Mouse (Mus musculus) embryo, embryonic 11.5 days (tissue): Measurements from ENCODE around the gene Gm8369.
"Not testable (repeated sequence)": the region's sequence is repeated elsewhere in the genome, so short reads cannot be mapped to it uniquely, and the experiment has no call there.

Source experiments
- DNase-seq: peaks from one replicate; pipeline ENCODE4 v3.0.0-alpha.2; 2012; ENCODE audit warnings: low read depth, low spot score

The Gm8369 gene

GRCm38 (mm10) chr19:11513458-11513857, 27.7 kb downstream of the Gm8369 start:
- DNase-seq, result no peak

DNA sequence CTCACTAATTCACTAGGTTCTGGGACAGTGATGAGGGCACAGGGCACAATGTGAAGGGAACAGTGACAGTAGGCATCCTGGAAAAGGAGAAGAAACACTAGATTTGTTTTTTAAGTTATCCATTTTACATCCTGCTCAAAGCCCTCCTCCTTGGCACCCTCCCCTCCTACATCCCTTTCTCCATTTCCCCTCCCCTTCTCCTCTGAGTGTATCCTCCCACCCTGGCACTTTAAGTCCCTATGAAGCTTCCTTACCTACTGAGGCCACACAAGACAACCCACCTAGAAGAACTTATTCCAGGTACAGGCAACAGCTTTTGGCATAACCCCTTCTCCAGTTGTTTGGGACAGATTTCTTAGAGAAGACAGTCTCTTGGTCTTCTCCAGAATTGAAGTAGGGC, 30.5 kb downstream of the Gm8369 start, which contains the start of gene Ms4a6b:
Gene Ms4a6b, plus strand, starts transcription at position 267 of the 400 bp plus-strand sequence.
- no peak for DNase-seq

DNA sequence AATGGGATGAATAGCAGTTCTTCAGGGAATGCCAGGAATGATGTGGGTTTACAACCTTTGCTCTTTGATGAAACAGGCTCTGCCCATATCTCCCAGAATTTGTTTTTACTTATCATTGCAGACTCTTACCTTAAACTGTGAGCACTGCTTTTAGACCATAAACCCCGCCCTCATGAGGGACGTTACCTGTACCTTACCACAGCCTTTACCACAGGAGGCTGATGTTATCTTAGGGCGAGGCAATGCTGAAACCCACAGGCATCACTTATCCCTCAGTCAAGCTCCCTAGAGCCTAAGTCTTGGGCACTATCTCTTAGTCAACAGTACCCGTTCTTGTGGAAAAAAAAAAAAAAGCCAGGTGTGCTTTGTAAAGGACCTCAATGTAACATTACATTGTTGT, 31.1 kb downstream of the Gm8369 start:
- DNase-seq, result no peak

DNA sequence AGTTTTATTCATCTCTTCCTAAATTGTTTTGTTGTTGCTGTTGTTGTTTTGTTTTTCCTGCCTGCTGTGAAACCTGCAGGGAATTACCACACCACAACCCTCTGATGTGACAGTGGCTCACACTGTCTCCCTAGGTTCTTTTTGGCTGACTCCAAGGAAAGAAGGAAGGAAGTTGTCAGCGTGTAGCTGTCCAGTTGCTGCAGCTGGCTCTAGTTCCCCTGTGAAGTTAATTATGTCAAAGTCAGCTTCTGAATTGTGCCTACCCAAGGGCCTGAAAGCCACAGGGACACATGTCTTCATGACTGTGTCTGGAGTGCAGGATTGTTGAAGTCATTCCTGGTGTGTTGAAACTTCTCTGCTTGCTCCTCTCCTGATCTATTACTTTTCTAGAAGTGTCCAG, 31.6 kb downstream of the Gm8369 start:
- DNase-seq, result not testable (repeated sequence)

GRCm38 (mm10) chr19:11518356-11518755, 32.6 kb downstream of the Gm8369 start:
- not testable (repeated sequence) for DNase-seq

DNA sequence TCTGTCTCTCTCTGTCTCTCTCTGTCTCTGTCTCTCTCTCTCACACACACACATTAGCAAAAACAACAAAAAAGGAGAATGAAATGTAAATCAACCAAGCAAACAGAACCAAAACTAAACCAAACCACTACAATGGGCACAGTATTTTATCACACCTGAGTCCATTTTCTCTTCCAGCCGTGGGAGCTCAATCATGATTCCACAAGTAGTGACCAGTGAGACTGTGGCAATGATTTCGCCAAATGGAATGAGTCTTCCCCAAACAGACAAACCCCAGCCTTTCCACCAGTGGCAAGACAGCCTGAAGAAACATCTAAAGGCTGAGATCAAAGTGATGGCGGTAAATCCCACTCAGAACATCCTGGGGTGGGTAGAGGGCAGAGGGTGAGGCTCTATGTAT, 34.4 kb downstream of the Gm8369 start:
- no peak for DNase-seq

- DNase-seq, result no peak
Observed at GRCm38 (mm10) chr19:11533421-11533820, 47.7 kb downstream of the Gm8369 start.

DNA sequence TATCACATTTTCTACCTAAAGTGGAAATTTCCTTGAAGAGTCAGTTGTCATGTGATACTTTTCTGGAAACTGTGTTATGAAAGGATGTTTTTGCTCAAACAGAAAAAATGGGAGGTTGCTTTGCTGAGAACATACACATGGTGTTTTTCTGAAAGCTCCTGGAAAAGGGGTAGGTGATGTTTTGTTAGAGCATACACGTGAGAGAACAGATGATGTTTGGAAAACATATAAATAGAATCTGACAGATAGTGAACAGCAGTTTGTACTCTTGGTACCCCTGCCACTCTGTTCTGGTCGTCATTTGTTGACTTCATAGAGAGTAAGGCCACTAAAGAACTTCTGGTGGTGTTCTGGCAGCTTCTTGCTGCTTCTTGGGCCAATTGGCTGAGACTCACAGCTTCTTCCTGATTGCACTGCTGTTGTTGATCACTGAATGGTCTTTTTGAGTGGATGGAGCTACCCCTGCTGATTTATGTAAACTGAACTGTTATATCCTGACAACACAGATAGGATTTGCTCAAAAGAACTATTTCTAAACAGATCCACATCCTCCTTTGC, 48.2 kb downstream of the Gm8369 start:
- no peak for DNase-seq

DNA sequence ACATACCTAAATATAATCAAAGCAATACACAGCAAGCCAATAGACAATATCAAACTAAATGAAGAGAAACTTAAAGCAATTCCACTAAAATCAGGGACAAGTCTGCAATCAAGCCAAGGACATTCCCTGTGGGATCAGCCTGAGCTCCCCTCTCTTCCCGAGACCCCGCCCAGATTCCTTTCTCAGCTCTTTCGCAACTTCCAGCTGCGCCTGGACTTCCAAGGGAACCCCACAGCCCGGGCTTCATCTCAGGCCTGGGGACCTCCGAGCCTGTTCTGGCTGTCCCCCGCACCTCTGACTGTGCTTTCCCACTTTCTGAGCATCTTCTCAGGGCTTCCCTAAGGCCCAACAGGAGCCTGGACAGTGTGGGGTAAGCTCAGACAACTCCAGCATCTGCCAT, 50.9 kb downstream of the Gm8369 start, which contains the start of gene Ms4a4d:
Gene Ms4a4d, plus strand, starts transcription at position 209 of the 400 bp plus-strand sequence.
- DNase-seq, result no peak

DNA sequence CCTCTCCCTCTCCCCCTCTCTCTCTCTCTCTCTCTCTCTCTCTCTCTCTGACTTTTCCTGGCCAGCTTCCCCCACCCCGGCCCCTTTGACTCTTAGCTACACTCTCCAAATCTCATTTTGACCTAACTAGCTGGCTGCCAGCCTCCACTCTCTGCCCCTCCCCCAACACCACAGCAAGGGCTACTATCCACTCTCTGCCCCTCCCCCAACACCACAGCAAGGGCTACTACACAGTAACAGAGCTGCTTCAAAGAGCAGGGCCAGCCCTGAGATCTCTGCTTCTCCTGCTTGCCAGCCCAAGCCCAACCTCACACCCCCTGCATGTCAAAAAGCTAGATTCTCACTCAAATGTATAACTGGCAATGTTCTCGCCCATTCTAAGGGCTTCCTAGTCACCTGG, 51.6 kb downstream of the Gm8369 start:
- peak; percentile 5 for DNase-seq

GRCm38 (mm10) chr19:11540166-11540821, 54.6 kb downstream of the Gm8369 start:
- not testable (repeated sequence) for DNase-seq

DNA sequence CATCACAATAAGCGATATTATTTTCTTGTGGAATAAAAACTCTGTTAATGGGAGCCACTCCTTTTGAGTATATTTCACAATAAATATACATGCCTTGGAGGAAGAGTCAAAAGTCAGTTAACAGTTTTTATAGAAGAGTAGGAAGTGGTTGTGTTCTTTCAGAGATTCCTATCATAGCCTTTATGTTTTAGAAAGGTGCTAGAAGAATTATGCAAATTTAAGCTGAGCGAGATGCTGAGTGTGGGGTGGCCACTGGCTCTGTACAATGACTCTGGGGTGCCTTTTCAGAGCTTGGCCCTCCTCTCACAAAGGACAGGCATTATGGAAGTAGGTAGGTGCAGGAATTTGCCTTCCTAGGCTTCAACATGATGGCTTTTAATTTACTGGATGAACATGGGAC, 58.6 kb downstream of the Gm8369 start:
- not testable (repeated sequence) for DNase-seq

- no peak for DNase-seq
Observed at GRCm38 (mm10) chr19:11547911-11548310, 62.2 kb downstream of the Gm8369 start.

DNA sequence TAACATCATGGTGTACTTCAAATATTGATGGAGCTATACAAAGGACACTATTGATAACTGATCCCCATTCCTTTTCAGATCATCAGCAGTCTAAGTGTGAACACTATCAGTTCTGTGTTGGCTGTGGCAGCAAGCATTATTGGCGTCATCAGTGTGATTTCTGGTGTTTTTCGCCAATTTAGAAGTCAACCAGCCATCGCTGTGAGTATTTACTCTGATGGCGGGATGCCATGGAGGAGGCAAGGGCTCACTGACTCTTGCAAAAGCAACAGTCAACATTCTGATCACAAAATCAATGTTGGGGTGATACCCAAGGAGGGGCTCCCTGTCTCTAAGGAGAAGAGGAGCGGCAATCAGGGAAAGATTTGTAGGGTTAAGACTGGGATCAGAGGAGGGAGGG, 69.0 kb downstream of the Gm8369 start:
- DNase-seq, result no peak

DNA sequence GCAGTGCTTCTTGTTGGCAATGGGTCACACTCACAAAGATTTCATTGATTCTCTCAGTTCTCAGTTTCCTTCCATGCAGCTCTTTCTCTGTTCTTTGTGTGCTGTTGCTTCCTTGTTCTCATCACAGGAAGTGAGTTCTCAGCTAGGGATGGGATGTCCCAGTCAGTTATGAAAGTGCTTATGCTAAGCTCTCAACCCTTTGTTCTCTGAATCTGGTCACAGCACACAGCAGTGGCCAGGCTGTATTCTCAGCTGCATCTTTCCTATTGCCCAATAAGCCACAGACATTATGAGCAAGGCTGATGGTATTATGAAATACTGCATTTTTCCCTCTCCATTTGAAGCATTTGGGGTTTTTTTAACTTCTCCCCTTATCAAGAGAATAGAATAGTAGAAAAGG, 73.8 kb downstream of the Gm8369 start:
- not testable (repeated sequence) for DNase-seq
